Mouse (Mus musculus) liver, embryonic 12.5 days (tissue): ENCODE results near the gene Mylk. TPM values are rescaled to one million over a fixed set of nuclear protein-coding genes. Genes with fewer than 3 reads are reported as not detected.

Experiments
- ATAC-seq: fragments of 200-750 bp; cut with Nextera tagmentation; 2 replicates; pipeline ENCODE4 v1.8.0; 2017; ENCODE audit warnings: moderate number of reproducible peaks, mild to moderate bottlenecking, moderate library complexity
- H3K27ac ChIP-seq: fragments of 300-500 bp; sonication (generic); 2 replicates; pipeline ENCODE4 v1.5.1; 2016; ENCODE audit warnings: mild to moderate bottlenecking
- H3K27me3 ChIP-seq: fragments of 300-500 bp; sonication (generic); replicated peaks from 2 replicates; pipeline ENCODE4 v1.6.1; 2016; ENCODE audit warnings: mild to moderate bottlenecking, moderate library complexity
- H3K36me3 ChIP-seq: fragments of 300-500 bp; sonication (generic); 2 replicates; pipeline ENCODE4 v1.6.1; 2016; ENCODE audit warnings: mild to moderate bottlenecking, moderate library complexity
- H3K4me1 ChIP-seq: fragments of 300-500 bp; sonication (generic); 2 replicates; pipeline ENCODE4 v1.6.1; 2016
- H3K4me2 ChIP-seq: fragments of 300-500 bp; sonication (generic); 2 replicates; pipeline ENCODE4 v1.6.1; 2016; ENCODE audit warnings: mild to moderate bottlenecking, moderate library complexity
- H3K4me3 ChIP-seq: fragments of 300-500 bp; sonication (generic); 2 replicates; pipeline ENCODE4 v1.5.1; 2016; ENCODE audit warnings: mild to moderate bottlenecking, moderate library complexity
- H3K9ac ChIP-seq: fragments of 300-500 bp; sonication (generic); 2 replicates; pipeline ENCODE4 v1.6.1; 2016; ENCODE audit warnings: mild to moderate bottlenecking, moderate library complexity
- H3K9me3 ChIP-seq: fragments of 300-500 bp; sonication (generic); replicated peaks from 2 replicates; pipeline ENCODE4 v1.6.1; 2016; ENCODE audit warnings: mild to moderate bottlenecking, moderate library complexity
- WGBS: fragments of 180-500 bp; shearing (Covaris S2); methylation state at CpG from one replicate; pipeline ENCODE4 v1.1.7; 2016; ENCODE audit not compliant: insufficient replicate concordance; 5-methylcytosine and 5-hydroxymethylcytosine counted together
- polyA plus RNA-seq: library from polyadenylated mRNA; unstranded; fragments of >200 nt; fragmentation: Nextera tagmentation; extraction: Ambion mirVana; gene quantifications from 2 replicates; pipeline ENCODE4 v1.2.1, GENCODE M21; 2016

Mylk gene
- polyA plus RNA-seq, 1 experiment from 2014 or later: 5.9 TPM

DNA sequence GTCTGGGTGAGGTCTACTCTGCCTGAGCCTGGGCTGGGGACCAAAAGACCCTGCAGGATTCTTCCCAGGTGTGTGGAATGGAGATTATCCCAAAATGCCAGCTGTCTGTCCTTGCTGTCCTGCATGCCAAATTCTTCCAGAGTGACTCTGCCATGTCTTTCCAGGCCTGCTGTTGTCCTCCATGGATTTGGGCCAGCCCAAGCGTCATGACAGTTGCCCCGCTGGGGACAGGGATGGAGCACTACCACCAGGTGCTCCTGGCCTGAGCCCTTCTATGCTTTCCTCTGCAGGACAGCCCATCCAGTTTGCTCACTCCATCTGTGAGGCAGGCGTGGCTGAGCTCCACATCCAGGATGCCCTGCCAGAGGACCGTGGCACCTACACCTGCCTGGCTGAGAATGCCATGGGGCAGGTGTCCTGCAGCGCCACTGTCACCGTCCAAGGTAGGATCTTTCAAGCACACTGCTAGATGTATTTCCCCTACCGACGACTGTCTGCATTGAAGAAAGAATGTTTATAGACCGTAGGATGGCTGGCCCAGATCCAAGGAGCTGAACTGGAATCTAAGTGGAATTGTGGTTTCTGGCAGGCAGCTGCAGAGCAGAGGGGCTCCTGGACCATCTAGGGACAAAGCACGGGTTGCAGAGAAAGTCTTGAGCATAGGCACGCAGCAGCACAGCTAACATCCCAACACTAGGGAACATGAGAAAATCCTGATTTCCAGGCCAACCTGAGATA lies 154.2 kb downstream of the Mylk start:
- no peaks in the 10 kb centered on the region for H3K27me3 ChIP-seq
- H3K4me3 ChIP-seq: no peak overlapping the region
- H3K4me1 ChIP-seq: no peaks in the 10 kb centered on the region
- H3K36me3 ChIP-seq: no peaks in the 10 kb centered on the region
- H3K4me2 ChIP-seq: no peak overlapping the region
- H3K9ac ChIP-seq: no peak overlapping the region
- 67% methylated on average over 11 of the region's 11 CpGs for WGBS
- no peak overlapping the region for H3K27ac ChIP-seq
- H3K9me3 ChIP-seq: no peaks in the 10 kb centered on the region
- ATAC-seq: no peak

DNA sequence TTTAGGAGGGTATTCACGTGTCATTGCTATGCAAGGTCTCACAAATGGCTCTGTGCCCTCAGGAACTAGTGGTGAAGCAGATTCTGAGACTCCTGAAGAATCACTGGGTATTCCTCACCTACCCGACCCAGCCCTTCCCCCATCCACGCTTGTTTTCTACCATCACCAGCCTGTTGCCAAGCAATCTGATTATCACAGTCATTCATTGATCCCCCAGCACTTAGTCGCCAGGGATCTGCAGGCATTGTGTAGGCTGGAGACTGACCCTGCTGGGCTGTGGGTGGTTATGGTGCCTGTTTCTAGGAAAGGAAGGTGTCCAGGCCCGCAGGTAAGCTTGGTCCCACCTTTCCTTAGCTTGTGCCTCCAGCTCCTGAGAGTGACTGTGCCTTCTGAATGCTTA lies 155.0 kb downstream of the Mylk start:
- H3K36me3 ChIP-seq: no peaks in the 10 kb centered on the region
- H3K27me3 ChIP-seq: no peaks in the 10 kb centered on the region
- H3K27ac ChIP-seq: no peak overlapping the region
- no peaks in the 10 kb centered on the region for H3K4me1 ChIP-seq
- H3K9ac ChIP-seq: no peak overlapping the region
- no peak overlapping the region for H3K4me2 ChIP-seq
- no peak for ATAC-seq
- WGBS: 37% methylated on average over 5 of the region's 5 CpGs
- no peak overlapping the region for H3K4me3 ChIP-seq
- H3K9me3 ChIP-seq: no peaks in the 10 kb centered on the region

DNA sequence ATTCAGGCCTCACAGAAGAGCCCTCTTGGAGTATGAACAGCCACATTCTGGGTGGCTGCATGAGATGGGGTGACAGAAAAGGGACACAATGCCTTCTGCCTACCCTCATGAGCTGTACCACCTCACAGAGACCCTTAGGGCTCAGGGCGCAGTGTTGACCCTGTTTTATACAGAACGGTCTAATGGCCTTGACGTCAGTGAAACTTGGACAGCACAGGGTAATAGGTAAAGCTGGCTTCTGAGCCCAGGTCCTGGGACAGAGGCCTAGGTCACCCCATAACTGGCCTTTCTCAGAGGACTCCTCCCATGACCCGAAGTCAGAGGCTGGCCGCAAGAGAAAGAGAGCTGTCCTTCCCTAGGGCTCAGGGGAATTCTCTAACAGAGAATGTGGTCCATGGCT lies 155.5 kb downstream of the Mylk start:
- ATAC-seq: no peak
- H3K36me3 ChIP-seq: no peaks in the 10 kb centered on the region
- H3K9me3 ChIP-seq: no peaks in the 10 kb centered on the region
- no peak overlapping the region for H3K4me2 ChIP-seq
- no peak overlapping the region for H3K27ac ChIP-seq
- H3K27me3 ChIP-seq: no peaks in the 10 kb centered on the region
- 64% methylated on average over 5 of the region's 5 CpGs for WGBS
- H3K4me3 ChIP-seq: no peak overlapping the region
- H3K9ac ChIP-seq: no peak overlapping the region
- H3K4me1 ChIP-seq: no peaks in the 10 kb centered on the region

DNA sequence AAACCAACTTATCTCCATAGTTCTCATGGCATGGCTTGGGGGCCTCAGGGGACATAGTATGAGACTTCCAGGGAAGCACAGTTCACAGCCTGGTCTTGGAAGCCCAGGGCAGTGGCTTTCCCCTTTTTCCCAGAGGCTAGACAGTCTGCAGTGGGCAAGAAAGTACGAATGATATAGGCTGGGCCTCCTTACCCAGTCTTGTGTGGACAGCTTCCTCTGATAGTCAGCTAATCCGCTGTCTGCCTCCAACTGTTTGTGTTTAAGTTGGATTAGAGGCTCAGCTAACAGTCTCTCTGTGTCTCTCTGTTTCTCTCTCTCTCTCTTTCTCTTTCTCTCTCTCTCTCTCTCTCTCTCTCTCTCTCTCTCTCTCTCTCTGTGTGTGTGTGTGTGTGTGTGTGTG lies 156.0 kb downstream of the Mylk start:
- WGBS: 39% methylated on average over 2 of the region's 2 CpGs
- H3K9me3 ChIP-seq: no peaks in the 10 kb centered on the region
- H3K27me3 ChIP-seq: no peaks in the 10 kb centered on the region
- no peaks in the 10 kb centered on the region for H3K4me1 ChIP-seq
- H3K36me3 ChIP-seq: no peaks in the 10 kb centered on the region
- H3K4me2 ChIP-seq: no peak overlapping the region
- no peak overlapping the region for H3K9ac ChIP-seq
- H3K4me3 ChIP-seq: no peak overlapping the region
- H3K27ac ChIP-seq: no peak overlapping the region
- no peak for ATAC-seq

DNA sequence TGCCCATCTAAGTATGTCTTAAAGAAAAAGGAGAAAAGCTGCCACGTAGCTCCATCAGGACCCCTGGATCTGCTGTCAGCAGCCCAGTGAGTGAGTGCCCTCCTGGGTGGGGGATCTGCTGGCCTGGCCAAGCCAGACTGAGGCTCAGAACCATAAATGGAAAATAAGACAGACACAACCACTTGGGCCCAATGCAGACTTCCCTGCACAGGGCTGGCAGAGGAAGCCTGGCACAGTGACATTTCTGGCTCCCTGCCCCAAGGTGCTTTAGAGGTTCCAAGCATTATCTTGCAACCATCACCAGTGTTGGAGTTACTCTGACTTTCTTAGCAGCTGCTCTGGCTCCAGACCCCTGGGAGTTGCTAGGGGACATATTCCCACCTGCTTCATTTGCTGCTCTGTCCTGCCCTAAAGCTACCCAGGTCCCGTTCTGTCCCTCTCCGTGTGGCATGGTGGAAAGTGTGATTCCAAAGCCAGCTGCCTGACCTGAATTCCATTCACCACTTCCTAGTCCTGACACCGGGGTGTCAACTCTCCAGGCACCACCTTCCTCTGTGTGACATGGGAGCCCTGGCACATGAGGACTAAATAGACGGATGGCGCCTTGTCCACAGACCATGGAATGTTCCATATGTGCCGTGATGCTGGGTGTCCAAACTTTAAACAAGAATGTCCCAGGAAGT lies 156.7 kb downstream of the Mylk start:
- Histone ChIP-seq H3K4me3 (no peak overlapping the region), H3K27ac (no peak overlapping the region), H3K4me2 (no peak overlapping the region), H3K36me3 (no peaks in the 10 kb centered on the region), H3K4me1 (no peaks in the 10 kb centered on the region), H3K27me3 (no peaks in the 10 kb centered on the region), H3K9ac (no peak overlapping the region), H3K9me3 (no peaks in the 10 kb centered on the region)
- no peak for ATAC-seq
- WGBS: 64% methylated on average over 7 of the region's 7 CpGs

DNA sequence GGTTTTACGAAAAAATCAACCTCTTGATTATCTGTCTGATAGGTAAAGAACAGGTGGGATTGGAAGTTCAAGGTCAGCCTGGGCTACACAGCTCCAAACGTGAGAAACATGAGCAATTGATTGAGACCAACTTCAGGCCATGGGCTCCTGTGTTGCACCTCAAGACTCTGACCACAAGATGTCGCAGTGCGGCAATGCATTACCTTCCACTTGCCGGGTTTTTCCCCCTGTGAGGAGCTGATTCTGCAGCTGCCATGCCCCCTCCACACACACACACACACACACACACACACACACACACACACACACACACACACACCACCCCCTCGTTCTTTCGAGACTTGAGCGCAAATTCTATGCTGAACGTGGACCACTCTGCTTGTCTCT lies 157.3 kb downstream of the Mylk start:
- Histone ChIP-seq H3K36me3 (no peaks in the 10 kb centered on the region), H3K27me3 (no peaks in the 10 kb centered on the region), H3K4me1 (no peaks in the 10 kb centered on the region), H3K27ac (no peak overlapping the region), H3K4me3 (no peak overlapping the region), H3K9ac (no peak overlapping the region), H3K9me3 (no peaks in the 10 kb centered on the region), H3K4me2 (no peak overlapping the region)
- 18% methylated on average over 9 of the region's 9 CpGs for WGBS
- ATAC-seq: no peak

DNA sequence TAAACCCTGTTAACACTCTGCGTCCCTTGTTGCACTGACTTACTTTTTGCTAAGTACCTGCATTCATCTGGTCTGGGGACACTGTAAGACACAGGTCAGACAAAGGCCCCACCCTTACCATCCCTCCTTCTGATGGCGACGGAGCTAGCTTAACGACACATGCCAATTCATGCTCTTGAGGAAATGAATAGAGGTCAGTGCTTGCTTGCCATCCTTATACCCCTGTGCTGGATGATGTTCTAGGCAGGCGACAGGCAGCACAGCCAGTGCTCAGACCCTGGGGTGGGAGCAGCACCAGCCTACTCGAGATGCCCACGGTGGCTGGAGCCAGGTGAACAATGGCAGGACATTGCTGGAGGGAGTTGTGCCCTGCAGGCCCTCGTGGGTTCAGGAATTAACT lies 157.8 kb downstream of the Mylk start:
- WGBS: 69% methylated on average over 8 of the region's 8 CpGs
- Histone ChIP-seq H3K4me2 (no peak overlapping the region), H3K27me3 (no peaks in the 10 kb centered on the region), H3K9me3 (no peaks in the 10 kb centered on the region), H3K27ac (no peak overlapping the region), H3K36me3 (no peaks in the 10 kb centered on the region), H3K4me3 (no peak overlapping the region), H3K4me1 (no peaks in the 10 kb centered on the region), H3K9ac (no peak overlapping the region)
- no peak for ATAC-seq

DNA sequence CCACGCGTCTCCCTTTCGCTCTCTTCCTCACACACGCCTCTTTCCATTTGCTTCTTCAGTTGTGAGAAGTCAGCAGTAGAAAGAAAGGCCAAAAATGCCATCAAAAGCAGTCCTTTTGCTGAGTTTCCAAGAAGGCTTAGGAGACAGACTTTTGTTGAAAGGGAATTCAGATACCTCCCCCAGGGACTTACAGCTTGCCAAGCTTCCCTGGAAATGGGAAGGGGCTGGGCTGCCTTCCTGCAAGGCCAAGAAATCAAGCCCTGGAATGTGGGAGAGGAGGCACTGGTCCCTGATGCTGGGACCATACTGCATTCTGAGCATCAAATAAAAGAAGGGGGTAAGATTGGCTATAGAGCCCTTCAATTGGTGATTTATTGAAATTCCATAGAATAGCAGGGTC lies 159.9 kb downstream of the Mylk start:
- ATAC-seq: no peak
- H3K4me2 ChIP-seq: no peak overlapping the region
- no peaks in the 10 kb centered on the region for H3K4me1 ChIP-seq
- 88% methylated on average over 4 of the region's 4 CpGs for WGBS
- H3K4me3 ChIP-seq: no peak overlapping the region
- no peaks in the 10 kb centered on the region for H3K36me3 ChIP-seq
- no peak overlapping the region for H3K9ac ChIP-seq
- H3K9me3 ChIP-seq: no peaks in the 10 kb centered on the region
- H3K27ac ChIP-seq: no peak overlapping the region
- H3K27me3 ChIP-seq: no peaks in the 10 kb centered on the region

DNA sequence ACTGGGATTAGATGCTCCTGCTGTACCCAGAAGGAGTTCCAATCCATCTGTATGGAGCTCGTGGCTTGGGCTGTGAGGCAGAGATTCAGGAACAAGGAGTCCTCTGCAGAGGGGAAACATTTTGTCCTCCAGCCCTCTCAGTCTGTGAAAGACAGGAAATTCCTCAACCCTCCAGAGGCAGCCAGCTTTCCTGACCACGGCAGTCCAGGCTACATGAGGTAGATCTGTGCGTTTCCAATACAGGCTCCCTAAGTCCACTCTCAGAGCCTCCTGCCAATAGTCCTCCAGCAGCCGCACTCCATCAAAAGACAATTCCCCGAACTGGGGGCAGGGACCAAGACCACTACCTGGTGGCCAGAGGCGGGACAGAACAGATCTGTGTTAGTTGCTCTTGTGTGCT lies 164.4 kb downstream of the Mylk start:
- no peak overlapping the region for H3K4me2 ChIP-seq
- H3K27me3 ChIP-seq: no peaks in the 10 kb centered on the region
- H3K4me1 ChIP-seq: no peaks in the 10 kb centered on the region
- WGBS: 39% methylated on average over 6 of the region's 6 CpGs
- no peak overlapping the region for H3K9ac ChIP-seq
- no peaks in the 10 kb centered on the region for H3K36me3 ChIP-seq
- H3K4me3 ChIP-seq: no peak overlapping the region
- no peaks in the 10 kb centered on the region for H3K9me3 ChIP-seq
- no peak overlapping the region for H3K27ac ChIP-seq
- ATAC-seq: no peak

DNA sequence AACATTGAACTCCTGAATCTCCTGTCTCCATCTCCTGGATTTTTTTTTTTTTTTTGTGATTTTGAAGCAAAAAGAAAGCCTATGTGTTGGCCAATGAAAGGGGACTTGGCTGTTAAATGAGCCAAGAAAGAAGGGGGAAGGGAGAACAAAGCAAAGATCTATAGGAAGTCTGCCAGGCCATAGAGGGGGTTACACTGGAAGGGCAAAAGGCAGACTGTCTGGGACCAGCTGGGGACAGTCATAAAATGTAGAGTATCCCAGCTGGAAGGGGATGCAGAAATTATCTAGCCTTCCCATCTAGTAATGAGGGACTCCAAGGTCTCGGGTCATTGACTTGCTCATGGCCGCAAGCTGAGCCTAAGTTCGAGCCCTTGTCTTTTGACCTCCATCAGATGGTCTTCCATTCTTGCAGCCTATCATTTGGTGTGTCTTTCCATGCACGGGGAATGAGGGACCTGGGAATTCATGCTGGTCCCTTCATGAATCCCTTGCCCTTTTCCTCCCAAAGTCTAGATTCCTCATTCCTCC lies 172.4 kb downstream of the Mylk start:
- Histone ChIP-seq H3K4me3 (no peak overlapping the region), H3K4me2 (no peak overlapping the region), H3K9ac (no peak overlapping the region), H3K9me3 (no peaks in the 10 kb centered on the region), H3K27me3 (0 out of 2 replicates have a peak, but pooled peaks cover 3% of the 10 kb centered on the region), H3K27ac (no peak overlapping the region), H3K4me1 (peaks cover 5% of the 10 kb centered on the region; the same call in 1 of the 2 replicates), H3K36me3 (no peaks in the 10 kb centered on the region)
- ATAC-seq: no peak
- WGBS: 65% methylated on average over 4 of the region's 4 CpGs

DNA sequence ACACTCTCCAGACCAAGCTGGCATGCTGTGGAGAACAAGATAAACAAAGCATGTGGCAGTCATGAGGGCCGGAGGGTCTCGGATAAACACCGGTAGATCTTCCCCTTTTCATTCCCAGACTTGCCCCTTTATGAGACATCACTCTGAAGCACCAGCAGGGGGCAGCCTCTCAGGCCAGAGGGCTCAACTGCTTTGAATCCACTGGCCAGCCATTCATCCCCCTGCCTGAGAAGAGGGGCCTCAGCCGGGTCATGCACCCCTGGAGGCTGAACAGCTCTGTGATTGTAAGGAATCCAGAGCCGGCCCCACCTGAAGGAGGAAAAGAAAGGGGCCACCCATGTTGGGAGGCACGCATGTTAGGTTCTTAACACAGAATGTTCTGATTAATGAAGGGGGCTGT lies 175.2 kb downstream of the Mylk start:
- no peak overlapping the region for H3K4me2 ChIP-seq
- peaks cover 4% of the 10 kb centered on the region; the same call in 1 of the 2 replicates for H3K27me3 ChIP-seq

DNA sequence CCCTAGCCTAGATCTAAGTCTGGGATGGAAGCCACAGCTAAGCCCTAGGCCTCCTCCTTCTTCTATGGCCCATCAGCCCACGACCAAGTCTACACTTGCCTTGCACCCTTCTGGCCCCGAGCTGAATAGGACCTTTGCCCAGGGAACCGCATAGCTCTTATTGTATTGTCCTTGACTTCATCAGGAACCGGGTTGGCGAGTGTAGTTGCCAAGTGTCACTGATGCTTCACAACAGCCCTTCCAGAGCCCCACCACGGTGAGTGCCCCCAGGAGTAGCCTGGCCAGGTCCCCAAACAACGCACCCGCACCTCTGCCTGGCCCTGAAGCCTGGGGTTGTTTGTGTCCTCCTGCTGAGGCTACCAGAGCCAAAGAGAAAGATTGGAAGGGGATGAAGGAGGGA lies 175.9 kb downstream of the Mylk start:
- H3K27ac ChIP-seq: peak overlapping the region; percentile 25; the same call in 1 of the 2 replicates
- no peak overlapping the region for H3K4me3 ChIP-seq

More for the DNA sequence above, 175.2 kb downstream of the Mylk start:
- Histone ChIP-seq H3K4me1 (peaks cover 17% of the 10 kb centered on the region), H3K4me3 (no peak overlapping the region), H3K36me3 (no peaks in the 10 kb centered on the region), H3K27ac (no peak overlapping the region), H3K9ac (no peak overlapping the region), H3K9me3 (no peaks in the 10 kb centered on the region)
- 21% methylated on average over 6 of the region's 6 CpGs for WGBS
- no peak for ATAC-seq

More for the DNA sequence above, 175.9 kb downstream of the Mylk start:
- Histone ChIP-seq H3K9me3 (no peaks in the 10 kb centered on the region), H3K4me1 (peaks cover 18% of the 10 kb centered on the region), H3K9ac (no peak overlapping the region), H3K36me3 (no peaks in the 10 kb centered on the region), H3K4me2 (no peak overlapping the region), H3K27me3 (peaks cover 4% of the 10 kb centered on the region; the same call in 1 of the 2 replicates)
- 65% methylated on average over 8 of the region's 8 CpGs for WGBS
- ATAC-seq: no peak
